Mouse (Mus musculus): ENCODE results near the gene Mpdz. TPM values are rescaled to one million over a fixed set of nuclear protein-coding genes. Genes with fewer than 3 reads are reported as not detected.

Gene Mpdz
- polyA plus RNA-seq, 1 experiment from 2014 or later, result 4.7 TPM

DNA sequence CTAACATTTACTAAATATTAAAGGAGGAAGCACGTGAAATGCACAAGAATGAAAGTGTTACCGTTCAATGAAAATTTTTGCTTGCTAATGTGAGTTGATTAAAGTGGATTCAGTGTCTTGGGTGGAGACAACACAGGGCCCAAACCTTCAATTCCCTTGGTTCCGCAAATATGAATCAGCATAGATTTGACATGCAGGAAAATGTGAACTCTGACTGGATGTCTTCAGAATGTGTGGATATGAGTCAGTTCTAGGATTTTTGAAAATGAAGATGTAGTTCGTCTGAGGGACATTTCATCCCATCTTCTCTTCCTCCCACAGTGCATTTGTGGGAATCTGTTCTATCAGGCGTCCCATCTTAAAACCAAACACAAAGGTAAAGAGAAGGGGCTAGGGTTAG, 951 bp upstream of the Mpdz start:
- H3K4me1 ChIP-seq, result no peaks in the 10 kb centered on the region
- no peak overlapping the region for H3K27ac ChIP-seq
- H3K27me3 ChIP-seq (replicated peaks), result peaks cover 21% of the 10 kb centered on the region
- ATAC-seq, result no peak
- H3K9me3 ChIP-seq (replicated peaks), result no peaks in the 10 kb centered on the region
- H3K36me3 ChIP-seq, result no peaks in the 10 kb centered on the region
- H3K4me3 ChIP-seq, result no peak overlapping the region
- H3K9ac ChIP-seq, result no peak overlapping the region
- H3K4me2 ChIP-seq, result no peak overlapping the region
- WGBS (ENCODE audit: insufficient replicate concordance), result 72% methylated on average over 5 of the region's 5 CpGs

- Histone ChIP-seq H3K9ac (no peak overlapping the region), H3K27me3 (replicated peaks) (no peaks in the 10 kb centered on the region), H3K9me3 (replicated peaks) (no peaks in the 10 kb centered on the region), H3K4me2 (no peak overlapping the region), H3K4me1 (no peaks in the 10 kb centered on the region), H3K4me3 (no peak overlapping the region), H3K36me3 (no peaks in the 10 kb centered on the region), H3K27ac (no peak overlapping the region)
- WGBS (ENCODE audit: insufficient replicate concordance), result 64% methylated on average over 3 of the region's 3 CpGs
- ATAC-seq, result no peak
These were observed 8.7 kb downstream of the Mpdz start for GRCm38 (mm10) chr4:81433961-81434360.

GRCm38 (mm10) chr4:81430826-81431225, 11.8 kb downstream of the Mpdz start:
- Histone ChIP-seq H3K27ac (no peak overlapping the region), H3K4me2 (no peak overlapping the region), H3K9ac (no peak overlapping the region), H3K9me3 (replicated peaks) (no peaks in the 10 kb centered on the region), H3K36me3 (no peaks in the 10 kb centered on the region), H3K27me3 (replicated peaks) (no peaks in the 10 kb centered on the region), H3K4me1 (no peaks in the 10 kb centered on the region), H3K4me3 (no peak overlapping the region)
- 80% methylated on average over 4 of the region's 4 CpGs for WGBS (ENCODE audit: insufficient replicate concordance)
- ATAC-seq, result no peak

DNA sequence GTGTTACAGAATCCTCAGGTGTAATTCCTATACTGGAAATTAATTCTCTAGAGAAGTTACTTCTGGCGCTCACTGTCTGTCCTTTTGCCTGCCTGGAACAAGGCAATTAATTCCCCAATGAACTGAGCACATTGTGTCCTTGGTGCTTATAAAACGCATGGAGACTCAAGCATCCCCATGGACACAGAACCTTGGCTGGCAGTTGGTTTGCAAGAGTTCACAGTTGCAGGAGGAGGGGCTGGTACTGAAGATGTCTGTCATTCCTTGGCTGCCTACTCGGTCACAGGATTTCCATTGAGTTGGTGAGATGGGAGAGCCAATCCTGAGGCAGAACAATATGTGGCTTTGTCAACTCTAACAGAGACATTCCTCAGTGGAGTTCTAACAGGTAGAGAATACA, 12.5 kb downstream of the Mpdz start:
- Histone ChIP-seq H3K36me3 (no peaks in the 10 kb centered on the region), H3K4me1 (no peaks in the 10 kb centered on the region), H3K9ac (no peak overlapping the region), H3K27me3 (replicated peaks) (no peaks in the 10 kb centered on the region), H3K9me3 (replicated peaks) (no peaks in the 10 kb centered on the region), H3K27ac (no peak overlapping the region), H3K4me2 (no peak overlapping the region), H3K4me3 (no peak overlapping the region)
- WGBS (ENCODE audit: insufficient replicate concordance), result 59% methylated on average over 3 of the region's 3 CpGs
- no peak for ATAC-seq

- no peak overlapping the region for H3K4me3 ChIP-seq
- H3K27me3 ChIP-seq (replicated peaks), result no peaks in the 10 kb centered on the region
- no peak for ATAC-seq
- no peak overlapping the region for H3K27ac ChIP-seq
- no peak overlapping the region for H3K9ac ChIP-seq
- H3K4me1 ChIP-seq, result no peaks in the 10 kb centered on the region
- WGBS (ENCODE audit: insufficient replicate concordance), result 52% methylated on average over 2 of the region's 2 CpGs
- H3K9me3 ChIP-seq (replicated peaks), result no peaks in the 10 kb centered on the region
- H3K36me3 ChIP-seq, result no peaks in the 10 kb centered on the region
- H3K4me2 ChIP-seq, result no peak overlapping the region
These were observed 12.9 kb downstream of the Mpdz start for GRCm38 (mm10) chr4:81429670-81430069.

- H3K4me3 ChIP-seq, result no peak overlapping the region
- no peak overlapping the region for H3K4me2 ChIP-seq
- no peaks in the 10 kb centered on the region for H3K9me3 ChIP-seq (replicated peaks)
- no peak overlapping the region for H3K9ac ChIP-seq
- H3K36me3 ChIP-seq, result no peaks in the 10 kb centered on the region
- H3K27me3 ChIP-seq (replicated peaks), result no peaks in the 10 kb centered on the region
- 62% methylated on average over 1 of the region's 1 CpGs for WGBS (ENCODE audit: insufficient replicate concordance)
- no peak for ATAC-seq
- H3K27ac ChIP-seq, result no peak overlapping the region
- no peaks in the 10 kb centered on the region for H3K4me1 ChIP-seq
These were observed 19.1 kb downstream of the Mpdz start for GRCm38 (mm10) chr4:81423556-81423955.

DNA sequence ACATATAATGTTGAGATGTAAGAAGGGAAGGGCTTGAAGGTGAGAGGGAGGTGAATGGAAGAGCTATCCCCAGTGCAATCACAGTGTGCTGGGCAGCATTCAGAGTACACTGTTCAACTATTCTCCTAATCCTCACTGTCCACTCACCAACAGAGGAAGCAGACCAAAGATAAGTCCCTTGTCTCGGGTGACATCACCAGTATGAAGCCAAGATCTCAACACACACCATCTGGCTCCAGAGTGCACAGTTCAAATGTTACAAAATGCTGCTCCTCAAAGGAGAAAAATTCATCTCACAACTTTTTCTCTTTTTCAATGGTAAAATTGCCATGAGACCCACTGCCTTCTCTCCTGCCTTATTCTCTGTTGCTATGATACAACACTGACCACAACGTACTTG, 21.0 kb downstream of the Mpdz start:
- WGBS (ENCODE audit: insufficient replicate concordance), result 41% methylated on average over 2 of the region's 2 CpGs
- Histone ChIP-seq H3K9me3 (replicated peaks) (no peaks in the 10 kb centered on the region), H3K27ac (no peak overlapping the region), H3K27me3 (replicated peaks) (no peaks in the 10 kb centered on the region), H3K9ac (no peak overlapping the region), H3K4me3 (no peak overlapping the region), H3K36me3 (no peaks in the 10 kb centered on the region), H3K4me2 (no peak overlapping the region), H3K4me1 (no peaks in the 10 kb centered on the region)
- ATAC-seq, result no peak

DNA sequence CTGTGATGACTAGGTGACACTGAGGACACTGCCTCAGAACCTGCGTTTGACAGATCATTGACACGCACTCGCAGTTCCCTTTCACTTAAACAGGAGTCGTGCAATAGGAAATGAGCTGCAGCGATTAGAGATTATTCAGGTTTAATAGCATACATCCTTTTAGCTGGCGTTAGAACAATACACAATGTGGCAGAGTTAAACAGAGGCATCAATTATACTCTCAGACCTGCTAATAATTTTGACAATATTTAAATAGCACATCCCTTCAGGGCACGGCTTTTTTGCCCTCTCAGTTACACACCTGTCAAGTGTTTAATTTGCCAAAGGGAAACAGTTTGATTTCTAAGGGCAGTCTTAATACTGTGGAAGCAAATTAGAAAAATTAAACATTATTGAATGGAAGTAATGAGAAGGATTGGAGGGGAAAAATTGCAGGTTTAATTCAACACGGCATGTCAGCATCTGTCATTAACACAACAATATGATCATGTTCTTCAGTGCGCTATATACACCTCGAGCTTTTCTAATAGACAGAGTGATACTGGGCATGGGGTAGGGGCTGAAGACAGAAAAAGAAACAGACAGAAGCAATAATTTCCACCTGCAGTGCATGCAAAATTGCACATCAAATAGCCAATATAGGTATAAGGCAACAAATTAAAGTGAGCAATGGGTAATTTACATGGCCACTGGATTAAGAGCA, 27.1 kb downstream of the Mpdz start:
- H3K27ac ChIP-seq, result no peak overlapping the region
- H3K27me3 ChIP-seq (replicated peaks), result no peaks in the 10 kb centered on the region
- H3K4me1 ChIP-seq, result no peaks in the 10 kb centered on the region
- H3K9ac ChIP-seq, result no peak overlapping the region
- WGBS (ENCODE audit: insufficient replicate concordance), result 72% methylated on average over 10 of the region's 10 CpGs
- H3K36me3 ChIP-seq, result no peaks in the 10 kb centered on the region
- ATAC-seq, result no peak
- H3K4me2 ChIP-seq, result no peak overlapping the region
- H3K4me3 ChIP-seq, result no peak overlapping the region
- H3K9me3 ChIP-seq (replicated peaks), result no peaks in the 10 kb centered on the region

DNA sequence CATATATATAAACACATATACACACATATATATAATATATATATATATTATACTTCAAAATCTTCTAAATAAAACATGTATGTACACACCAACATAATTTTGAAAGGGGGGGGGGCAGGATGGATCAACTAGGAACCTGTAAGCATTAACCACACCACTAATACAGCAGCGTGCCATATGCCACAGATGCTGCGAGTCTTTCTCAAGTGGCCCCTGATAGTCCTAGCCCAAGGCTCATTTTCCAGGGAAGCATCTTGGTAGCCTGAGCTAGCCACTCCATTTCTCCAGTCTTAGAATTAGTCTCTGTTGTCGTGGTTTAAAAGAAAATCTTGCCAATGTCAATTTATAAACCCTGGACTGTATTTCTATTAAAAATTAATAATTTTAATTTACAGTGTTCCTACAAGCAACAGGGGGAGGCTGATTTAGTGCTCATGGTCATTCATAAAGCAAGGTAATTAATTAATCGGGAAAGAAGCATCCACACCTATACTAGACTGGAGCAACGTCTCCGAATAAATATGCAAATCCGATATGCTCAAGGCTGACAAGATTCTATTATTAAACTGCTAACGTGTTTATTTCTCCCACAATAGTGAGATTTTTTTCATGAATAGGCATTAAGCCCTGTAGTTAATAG, 27.8 kb downstream of the Mpdz start:
- Histone ChIP-seq H3K4me3 (no peak overlapping the region), H3K9ac (no peak overlapping the region), H3K27me3 (replicated peaks) (no peaks in the 10 kb centered on the region), H3K9me3 (replicated peaks) (no peaks in the 10 kb centered on the region), H3K4me1 (no peaks in the 10 kb centered on the region), H3K36me3 (no peaks in the 10 kb centered on the region), H3K4me2 (no peak overlapping the region), H3K27ac (no peak overlapping the region)
- WGBS (ENCODE audit: insufficient replicate concordance), result 75% methylated on average over 8 of the region's 8 CpGs
- no peak for ATAC-seq

GRCm38 (mm10) chr4:81396883-81397282, 45.7 kb downstream of the Mpdz start:
- no peak overlapping the region for H3K4me2 ChIP-seq
- H3K9ac ChIP-seq, result no peak overlapping the region
- no peak for ATAC-seq
- no peak overlapping the region for H3K4me3 ChIP-seq
- 76% methylated on average over 6 of the region's 6 CpGs for WGBS (ENCODE audit: insufficient replicate concordance)
- no peaks in the 10 kb centered on the region for H3K36me3 ChIP-seq
- no peak overlapping the region for H3K27ac ChIP-seq
- no peaks in the 10 kb centered on the region for H3K27me3 ChIP-seq (replicated peaks)
- no peaks in the 10 kb centered on the region for H3K4me1 ChIP-seq
- H3K9me3 ChIP-seq (replicated peaks), result no peaks in the 10 kb centered on the region

DNA sequence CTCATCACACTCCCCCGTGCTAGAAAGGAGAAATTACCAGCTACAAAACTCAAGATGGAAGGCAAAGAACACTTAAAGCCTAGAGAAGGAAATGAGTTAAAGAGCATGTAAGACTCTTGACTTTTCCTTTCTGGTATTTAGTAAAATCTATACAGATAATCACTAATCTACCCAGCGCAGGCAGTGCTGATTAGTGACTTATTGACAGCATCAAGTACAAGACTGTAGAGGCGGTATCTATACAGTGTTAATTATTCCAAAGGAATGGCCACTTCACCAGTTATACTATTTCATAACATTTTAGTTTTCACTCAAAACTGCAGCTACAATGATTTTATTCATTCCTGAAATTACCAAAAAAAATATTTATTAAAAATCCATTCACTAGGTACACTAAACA, 49.7 kb downstream of the Mpdz start:
- WGBS (ENCODE audit: insufficient replicate concordance), result 70% methylated on average over 3 of the region's 3 CpGs
- no peaks in the 10 kb centered on the region for H3K36me3 ChIP-seq
- H3K4me2 ChIP-seq, result no peak overlapping the region
- no peak overlapping the region for H3K27ac ChIP-seq
- ATAC-seq, result no peak
- no peak overlapping the region for H3K9ac ChIP-seq
- H3K27me3 ChIP-seq (replicated peaks), result no peaks in the 10 kb centered on the region
- no peak overlapping the region for H3K4me3 ChIP-seq
- H3K4me1 ChIP-seq, result no peaks in the 10 kb centered on the region
- H3K9me3 ChIP-seq (replicated peaks), result no peaks in the 10 kb centered on the region

DNA sequence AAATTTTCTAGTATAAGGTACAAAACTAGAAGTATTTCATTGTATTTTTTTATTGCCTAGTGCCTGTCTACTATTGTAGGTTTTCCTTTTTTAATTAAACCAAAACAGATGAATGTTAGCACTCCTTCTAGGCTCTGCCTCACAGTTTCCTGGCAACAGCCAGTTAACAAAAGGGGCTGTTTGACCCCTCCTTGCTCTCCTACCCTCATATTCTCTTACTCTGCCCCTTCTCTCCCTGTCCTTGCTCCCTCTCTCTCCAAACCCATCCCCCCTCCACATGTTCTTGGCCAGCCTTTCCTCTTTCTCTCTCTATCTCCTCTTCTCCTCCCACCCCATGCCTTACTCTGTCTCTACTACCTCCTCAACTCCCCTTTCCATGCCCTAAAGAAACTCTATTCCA, 53.4 kb downstream of the Mpdz start:
- H3K4me2 ChIP-seq, result no peak overlapping the region
- no peaks in the 10 kb centered on the region for H3K27me3 ChIP-seq (replicated peaks)
- no peak overlapping the region for H3K4me3 ChIP-seq
- ATAC-seq, result no peak
- H3K9me3 ChIP-seq (replicated peaks), result no peaks in the 10 kb centered on the region
- H3K4me1 ChIP-seq, result no peaks in the 10 kb centered on the region
- H3K36me3 ChIP-seq, result no peaks in the 10 kb centered on the region
- no peak overlapping the region for H3K9ac ChIP-seq
- H3K27ac ChIP-seq, result no peak overlapping the region

GRCm38 (mm10) chr4:81387644-81388043, 55.0 kb downstream of the Mpdz start:
- H3K27ac ChIP-seq, result no peak overlapping the region
- H3K4me3 ChIP-seq, result no peak overlapping the region
- H3K27me3 ChIP-seq (replicated peaks), result no peaks in the 10 kb centered on the region
- no peak for ATAC-seq
- WGBS (ENCODE audit: insufficient replicate concordance), result 71% methylated on average over 2 of the region's 2 CpGs
- H3K4me2 ChIP-seq, result no peak overlapping the region
- H3K9me3 ChIP-seq (replicated peaks), result no peaks in the 10 kb centered on the region
- H3K36me3 ChIP-seq, result peaks cover 4% of the 10 kb centered on the region
- no peak overlapping the region for H3K9ac ChIP-seq
- H3K4me1 ChIP-seq, result no peaks in the 10 kb centered on the region
